In genomic region chr16:54092206-54092605, GRCm38 (mm10) we compare ENCODE assay signal across 15 mouse cellular contexts.
"Had no signal": no experiment of that assay in that cellular context is flagged by ENCODE, and none has a peak within 500 bp of the region (broad histone marks: within the 10 kb centered on the region; RNA-seq: fewer than 3 reads in every experiment).

No protein-coding gene starts in this region.

- H3K27me3 ChIP-seq: megakaryocyte, embryonic 14.5 days; midbrain, embryonic 13.5 days; midbrain, embryonic 15.5 days; neural tube, embryonic 12.5 days; stomach, embryonic 15.5 days had no signal

- H3K4me1 ChIP-seq: megakaryocyte, embryonic 14.5 days; midbrain, embryonic 13.5 days; midbrain, embryonic 15.5 days; neural tube, embryonic 12.5 days; stomach, embryonic 15.5 days had no signal

- ATAC-seq: midbrain, embryonic 13.5 days; midbrain, embryonic 15.5 days had no signal

- H3K4me2 ChIP-seq: lung, embryonic 14.5 days; midbrain, embryonic 11.5 days; midbrain, embryonic 13.5 days; midbrain, embryonic 15.5 days; neural tube, embryonic 12.5 days; stomach, embryonic 15.5 days had no signal

- H3K4me3 ChIP-seq: megakaryocyte, embryonic 14.5 days; midbrain, embryonic 13.5 days; midbrain, embryonic 15.5 days; neural tube, embryonic 12.5 days; stomach, embryonic 15.5 days had no signal

- H3K9me3 ChIP-seq: megakaryocyte, embryonic 14.5 days; midbrain, embryonic 13.5 days; midbrain, embryonic 15.5 days; neural tube, embryonic 12.5 days; stomach, embryonic 15.5 days had no signal

- DNase-seq: lung, adult 18-20 months; lung, embryonic 14.5 days; lung, postnatal 10 days; right cerebral cortex, postnatal 14 days; thymus, adult 2 months; thymus, postnatal 25 days; thymus, postnatal 4 days had no signal

- H3K27ac ChIP-seq: macrophage; midbrain, embryonic 13.5 days; midbrain, embryonic 15.5 days; neural tube, embryonic 12.5 days; stomach, embryonic 15.5 days; stomach, postnatal 0 days had no signal

- H3K36me3 ChIP-seq: midbrain, embryonic 13.5 days; midbrain, embryonic 15.5 days; neural tube, embryonic 12.5 days; stomach, embryonic 15.5 days had no signal

- H3K9ac ChIP-seq: lung, embryonic 14.5 days; midbrain, embryonic 13.5 days; midbrain, embryonic 15.5 days; neural tube, embryonic 12.5 days; stomach, embryonic 15.5 days had no signal
